14 mouse cellular contexts compared by ENCODE assay signal in genomic region chr14:25318909-25319308, GRCm38 (mm10).
DNase-seq lines count a peak whose midpoint lies in the region; ATAC-seq and TF ChIP-seq lines count a peak whose summit lies in the region.
"Had no signal": no experiment of that assay in that cellular context is flagged by ENCODE, and none has a peak within 500 bp of the region (broad histone marks: within the 10 kb centered on the region; RNA-seq: fewer than 3 reads in every experiment).

No protein-coding gene starts in this region.

- peak; percentile 2 for DNase-seq in ovary, postnatal 36 days (ENCODE audit: low spot score)
- DNase-seq in ovary, postnatal 14 days (ENCODE audit: low spot score) = no peak
- DNase-seq in limb, embryonic 14.5 days (ENCODE audit: low spot score) = no peak
- no peak for DNase-seq in frontal cortex, postnatal 14 days (ENCODE audit: low spot score in 2 of 2)
- DNase-seq: cerebellum, adult 9-10 months; heart, postnatal 4 days; kidney, postnatal 10 days; liver, embryonic 13.5 days; right cerebral cortex, adult 18-20 months had no signal

- no peak overlapping the region for H3K4me2 ChIP-seq in forebrain, embryonic 15.5 days (replicated peaks)
- H3K4me2 ChIP-seq in limb, embryonic 14.5 days (replicated peaks; ENCODE audit: low read depth, low read length, severe bottlenecking) = no peak overlapping the region

- no peak for TF ChIP-seq POLR2A in limb, embryonic 14.5 days (IDR thresholded peaks at IDR 0.05; ENCODE audit: borderline replicate concordance, extremely low read depth, insufficient read depth, insufficient read length)

- WGBS in forebrain, embryonic 15.5 days = 30% methylated on average over 12 of the region's 12 CpGs
- 76% methylated on average over 12 of the region's 12 CpGs for WGBS in limb, embryonic 14.5 days

- ATAC-seq in forebrain, embryonic 15.5 days (replicated peaks) = no peak
- ATAC-seq in limb, embryonic 14.5 days (ENCODE audit: low FRiP score, low read depth) = no peak
- ATAC-seq in erythroblast, adult 5-6 weeks (replicated peaks; ENCODE audit: low FRiP score, poor library complexity, severe bottlenecking) = no peak
- ATAC-seq in activated CD4-positive, CD25-positive, alpha-beta regulatory T cell, adult 4 months = no peak

- no peaks in the 10 kb centered on the region for H3K36me3 ChIP-seq in forebrain, embryonic 15.5 days
- H3K36me3 ChIP-seq in limb, embryonic 14.5 days (ENCODE audit: control insufficient read depth, insufficient read depth, low read length) = no peaks in the 10 kb centered on the region
- H3K36me3 ChIP-seq: liver, embryonic 13.5 days had no signal

- H3K27me3 ChIP-seq in forebrain, embryonic 15.5 days = no peaks in the 10 kb centered on the region
- H3K27me3 ChIP-seq in limb, embryonic 14.5 days (ENCODE audit: control insufficient read depth, insufficient read depth, low read length) = no peaks in the 10 kb centered on the region

- H3K4me3 ChIP-seq in forebrain, embryonic 15.5 days = no peak overlapping the region
- H3K4me3 ChIP-seq in limb, embryonic 14.5 days (replicated peaks; ENCODE audit: low read length) = no peak overlapping the region
- H3K4me3 ChIP-seq: left cerebral cortex, adult 2 months had no signal

- no peak overlapping the region for H3K9ac ChIP-seq in forebrain, embryonic 15.5 days (replicated peaks)
- H3K9ac ChIP-seq in limb, embryonic 14.5 days (ENCODE audit: low read depth, low read length, severe bottlenecking) = no peak overlapping the region
- H3K9ac ChIP-seq: liver, embryonic 13.5 days had no signal

- H3K27ac ChIP-seq in forebrain, embryonic 15.5 days (replicated peaks) = peak overlapping the region; percentile 96
- H3K27ac ChIP-seq in limb, embryonic 14.5 days (replicated peaks; ENCODE audit: low read depth, low read length) = 0 out of 2 replicates have a peak overlapping the region, but pooled peaks have one; percentile 3
- H3K27ac ChIP-seq: liver, embryonic 13.5 days; macrophage had no signal

- H3K9me3 ChIP-seq in forebrain, embryonic 15.5 days = no peaks in the 10 kb centered on the region
- H3K9me3 ChIP-seq in limb, embryonic 14.5 days (ENCODE audit: control insufficient read depth, low read length) = no peaks in the 10 kb centered on the region
- H3K9me3 ChIP-seq: liver, embryonic 13.5 days had no signal

- peaks cover 74% of the 10 kb centered on the region for H3K4me1 ChIP-seq in forebrain, embryonic 15.5 days
- peaks cover 45% of the 10 kb centered on the region for H3K4me1 ChIP-seq in limb, embryonic 14.5 days (ENCODE audit: control insufficient read depth, insufficient read depth, low read length)
